Mouse (Mus musculus): ENCODE data around the gene Ttc9c.

The Ttc9c gene

DNA sequence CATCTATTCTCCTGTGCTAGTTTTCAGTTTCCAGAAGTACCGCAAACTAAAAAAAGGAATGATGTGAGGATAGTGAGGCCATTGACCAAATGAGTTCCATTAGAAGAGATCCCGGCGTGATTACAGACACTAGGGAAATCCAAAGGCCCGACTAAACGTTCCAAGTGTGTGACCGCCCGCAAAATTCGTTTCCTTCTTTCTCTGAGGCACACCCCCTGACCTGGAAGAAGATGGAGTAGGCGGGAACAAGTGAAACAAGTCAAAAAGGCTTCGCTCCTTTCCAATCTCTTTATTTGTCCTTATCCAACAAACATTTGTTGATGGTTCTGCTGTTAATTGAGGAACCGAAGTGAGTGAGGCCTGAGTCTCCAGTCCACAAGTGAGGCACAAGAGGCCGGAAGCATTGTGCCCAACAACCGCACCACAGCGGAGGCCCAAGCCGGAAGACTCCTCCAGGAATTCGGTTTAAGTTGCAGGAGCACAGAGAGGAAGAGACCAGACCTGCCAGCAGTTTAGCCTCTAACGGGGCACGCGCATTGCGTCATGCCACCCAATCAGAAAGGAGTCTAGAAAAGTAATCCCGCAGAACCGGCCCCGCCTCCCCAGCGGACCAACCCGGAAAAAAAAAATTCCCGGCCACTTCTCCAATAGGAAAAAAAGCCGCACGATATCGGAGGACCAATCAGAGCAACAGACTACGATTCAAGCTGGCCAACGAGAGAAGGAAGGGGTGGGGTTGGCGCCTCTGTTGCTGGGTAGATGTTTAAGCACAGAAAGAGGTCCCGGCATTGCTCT is at the start of gene Ttc9c:
TSS of gene Ttc9c (minus strand) at position 533 of the 795 bp plus-strand sequence.
- in situ Hi-C loops (cut with MboI, MseI), result loop anchor here in 1 of 2 experiments (5.0 to 10.0 kb wide), 2 partner anchors 78 to 1244 kb away; partner anchors contain the start of gene Ganab

DNA sequence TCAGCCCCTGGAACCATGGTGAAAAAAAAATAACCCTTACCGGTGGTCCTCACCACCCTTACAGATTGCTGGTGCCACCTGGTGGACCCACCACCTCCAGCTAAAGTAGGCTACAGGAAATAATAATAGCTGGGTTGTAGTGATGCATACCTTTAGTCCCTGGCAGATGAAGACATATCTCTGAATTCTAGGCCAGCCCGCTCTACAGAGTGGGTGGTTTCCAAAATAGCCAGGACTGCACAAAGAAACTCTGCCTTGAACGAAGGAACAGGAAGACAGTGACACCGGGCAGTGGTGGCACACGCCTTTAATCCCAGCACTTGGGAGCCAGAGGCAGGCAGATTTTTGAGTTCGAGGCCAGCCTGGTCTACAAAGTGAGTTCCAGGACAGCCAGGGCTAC is 45.1 kb upstream of the Ttc9c start:
- in situ Hi-C loops (cut with MboI, MseI), result loop anchor here in 1 of 2 experiments (25.0 kb wide), 1 partner anchor 277 kb away; the partner anchor contains the start of gene Slc22a8

DNA sequence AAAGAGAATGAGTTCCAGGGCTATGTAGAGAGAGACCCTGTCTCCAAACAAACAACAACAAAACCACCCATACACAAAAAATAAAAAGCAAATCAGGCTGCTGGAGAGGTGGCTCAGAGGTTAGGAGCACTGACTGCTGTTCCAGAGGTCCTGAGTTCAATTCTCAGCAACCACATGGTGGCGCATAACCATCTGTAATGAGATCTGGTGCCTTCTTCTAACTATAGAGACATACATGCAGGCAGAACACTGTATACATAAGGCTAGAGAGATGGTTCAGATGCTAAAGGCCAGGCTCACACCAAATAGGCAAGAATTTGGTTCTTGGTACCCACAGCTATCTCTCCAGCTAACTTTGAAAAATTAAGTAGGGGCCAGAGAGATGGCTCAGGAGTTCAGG is 39.9 kb upstream of the Ttc9c start:
- in situ Hi-C loops (cut with MboI, MseI), result loop anchor here (10.0 to 25.0 kb wide), 3 partner anchors 272 to 1526 kb away; partner anchors contain the start of genes Scgb2a2 (in 1 of the 2), Slc22a8 (in 1 of the 2) and Syt7 (in 1 of the 2)

DNA sequence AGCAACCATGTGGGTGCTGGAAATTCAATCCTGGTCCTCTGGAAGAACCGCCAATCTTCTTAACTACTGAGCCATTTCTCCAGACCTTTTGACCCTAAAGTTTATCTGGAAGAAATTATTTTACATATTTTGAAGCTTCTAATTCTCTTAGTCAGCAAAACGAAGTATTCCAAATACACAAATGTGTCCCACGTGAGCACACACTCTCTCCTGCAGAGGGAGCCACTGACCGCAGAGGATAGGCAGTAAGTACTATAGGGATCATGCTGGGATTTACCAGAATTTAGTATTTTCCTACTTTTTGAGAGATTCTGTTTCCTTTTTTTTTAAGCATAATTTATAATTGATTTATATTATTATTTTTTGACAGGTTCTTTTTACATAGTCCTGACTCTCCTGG is 38.6 kb upstream of the Ttc9c start:
- in situ Hi-C loops (cut with MboI, MseI), result loop anchor here (10.0 to 25.0 kb wide), 3 partner anchors 270 to 1527 kb away; partner anchors contain the start of genes Scgb2a2 (in 1 of the 2), Slc22a8 (in 1 of the 2) and Syt7 (in 1 of the 2)

DNA sequence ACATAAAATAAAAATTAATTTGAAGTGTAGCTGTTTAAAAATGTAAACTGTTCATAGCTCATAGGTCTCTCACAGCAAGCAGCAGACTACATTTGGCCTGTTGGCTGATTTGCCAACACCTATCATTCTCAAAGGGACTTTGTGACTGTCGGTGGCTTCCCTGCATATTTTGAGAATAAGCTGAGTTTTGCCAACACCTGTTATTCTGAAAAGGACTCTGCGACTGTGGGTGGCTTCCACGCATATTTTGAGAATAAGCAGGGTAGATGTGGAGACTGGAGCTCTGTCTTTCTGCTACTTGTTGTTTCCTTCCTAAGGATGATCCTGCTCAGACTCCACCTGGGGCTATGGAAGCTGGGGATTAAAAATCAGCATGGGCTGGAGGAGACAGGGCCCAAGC is 34.0 kb upstream of the Ttc9c start:
- in situ Hi-C loops (cut with MboI, MseI), result loop anchor here (10.0 to 25.0 kb wide), 3 partner anchors 266 to 1532 kb away; partner anchors contain the start of genes Scgb2a2 (in 1 of the 2), Slc22a8 (in 1 of the 2) and Syt7 (in 1 of the 2)

DNA sequence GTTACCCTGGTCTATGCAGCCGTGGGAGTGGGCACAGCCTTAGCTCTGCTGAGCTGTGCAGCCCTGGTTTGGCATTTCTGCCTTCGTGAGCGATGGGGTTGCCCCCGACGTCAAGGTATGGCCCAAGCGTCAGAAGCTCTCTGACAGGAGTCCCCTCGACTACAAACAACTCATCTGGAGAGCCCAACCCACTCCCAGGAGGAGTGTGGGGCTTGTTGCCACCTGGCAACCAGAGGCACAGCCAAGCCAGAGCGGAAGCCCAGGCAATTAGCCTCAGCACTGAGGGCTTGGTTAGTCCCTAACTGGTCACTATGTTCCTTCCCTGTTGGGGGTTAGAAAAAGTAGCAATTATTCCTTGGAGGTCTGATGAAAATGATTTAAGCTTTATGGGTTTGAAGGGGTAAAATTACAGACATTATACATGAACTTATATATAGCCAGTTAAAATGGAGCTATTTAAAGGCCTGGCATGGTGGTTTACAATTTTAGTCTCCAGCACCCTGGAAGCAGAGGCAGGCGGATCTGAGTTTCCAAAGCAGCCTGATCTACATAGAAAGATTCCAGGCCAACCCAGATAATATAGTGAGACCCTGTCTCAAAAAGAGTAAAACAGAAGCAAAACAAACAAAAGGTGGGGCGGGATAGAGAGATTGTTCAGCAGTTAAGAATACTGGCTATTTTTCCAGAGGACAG is 33.2 kb upstream of the Ttc9c start:
- in situ Hi-C loops (cut with MboI, MseI), result loop anchor here (10.0 to 25.0 kb wide), 3 partner anchors 265 to 1532 kb away; partner anchors contain the start of genes Scgb2a2 (in 1 of the 2), Slc22a8 (in 1 of the 2) and Syt7 (in 1 of the 2)

DNA sequence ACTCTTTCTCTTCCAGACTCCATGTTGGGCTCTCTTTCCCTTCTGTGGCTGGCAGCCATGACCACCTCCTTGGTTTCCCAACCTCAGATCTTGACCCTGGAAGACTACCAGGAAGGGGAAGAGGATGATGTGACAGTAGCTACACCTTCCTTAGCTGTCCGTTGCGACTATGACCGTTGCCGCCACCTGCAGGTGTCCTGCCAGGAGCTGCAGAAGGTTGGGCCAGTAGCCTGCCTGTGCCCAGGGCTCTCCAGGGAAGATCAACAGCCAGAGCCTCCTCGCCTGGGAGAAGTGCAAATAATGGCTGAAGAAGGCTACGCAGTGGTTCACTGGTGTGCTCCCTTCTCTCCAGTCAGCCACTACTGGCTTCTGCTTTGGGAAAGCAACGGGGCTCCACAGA is 32.5 kb upstream of the Ttc9c start:
- in situ Hi-C loops (cut with MboI, MseI), result loop anchor here (10.0 to 25.0 kb wide), 3 partner anchors 264 to 1533 kb away; partner anchors contain the start of genes Scgb2a2 (in 1 of the 2), Slc22a8 (in 1 of the 2) and Syt7 (in 1 of the 2)

DNA sequence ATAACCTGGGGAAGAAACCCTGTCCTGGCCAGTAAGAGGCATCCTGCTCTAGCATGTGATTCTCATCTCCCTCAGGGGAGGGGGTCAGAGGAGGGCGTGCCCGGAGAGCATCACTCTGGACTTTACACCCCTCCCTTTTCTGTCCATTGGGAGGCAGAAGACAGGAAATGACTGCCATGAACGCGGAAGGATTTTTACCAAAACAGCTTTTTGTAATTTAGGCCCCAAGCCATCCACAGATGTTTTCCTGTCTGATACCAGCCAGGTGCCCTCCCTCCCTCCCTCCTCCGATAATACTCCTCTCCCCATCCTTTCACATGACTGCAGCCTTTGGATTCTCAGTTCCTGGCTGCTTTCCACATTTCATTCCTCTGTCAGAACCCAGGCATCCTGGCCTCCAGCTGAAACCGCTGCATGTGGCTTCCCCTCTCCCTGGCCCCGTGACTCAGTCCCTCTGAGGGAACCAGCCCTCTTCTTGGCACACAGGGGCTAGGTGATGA is 31.3 kb upstream of the Ttc9c start, which contains the start of gene Lrrn4cl:
TSS of gene Lrrn4cl (plus strand) at position 367 of the 500 bp plus-strand sequence.
- in situ Hi-C loops (cut with MboI, MseI), result loop anchor here (10.0 to 25.0 kb wide), 3 partner anchors 263 to 1534 kb away; partner anchors contain the start of genes Scgb2a2 (in 1 of the 2), Slc22a8 (in 1 of the 2) and Syt7 (in 1 of the 2)

DNA sequence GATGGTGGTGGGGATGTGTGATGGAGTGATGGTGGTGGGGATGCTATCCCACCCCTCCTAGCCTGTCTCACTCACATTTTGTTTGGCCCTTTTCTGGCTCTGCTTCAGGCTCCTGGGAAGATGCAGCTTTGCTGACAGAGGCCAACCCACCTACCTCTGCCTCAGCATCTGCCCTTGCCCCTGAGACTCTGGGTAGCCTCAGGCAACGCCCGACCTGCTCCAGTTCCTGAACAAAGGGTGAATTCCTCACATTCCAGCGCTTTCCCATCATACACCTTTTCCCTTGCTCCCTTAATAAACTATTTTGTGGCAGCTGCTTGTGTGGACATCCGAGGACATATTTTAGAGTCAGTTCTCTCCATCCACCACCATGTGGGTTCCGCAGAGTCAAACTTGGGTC is 29.2 kb upstream of the Ttc9c start:
- in situ Hi-C loops (cut with MboI, MseI), result loop anchor here (5.0 to 25.0 kb wide), 3 partner anchors 249 to 1014 kb away; no protein-coding TSS in a partner anchor

DNA sequence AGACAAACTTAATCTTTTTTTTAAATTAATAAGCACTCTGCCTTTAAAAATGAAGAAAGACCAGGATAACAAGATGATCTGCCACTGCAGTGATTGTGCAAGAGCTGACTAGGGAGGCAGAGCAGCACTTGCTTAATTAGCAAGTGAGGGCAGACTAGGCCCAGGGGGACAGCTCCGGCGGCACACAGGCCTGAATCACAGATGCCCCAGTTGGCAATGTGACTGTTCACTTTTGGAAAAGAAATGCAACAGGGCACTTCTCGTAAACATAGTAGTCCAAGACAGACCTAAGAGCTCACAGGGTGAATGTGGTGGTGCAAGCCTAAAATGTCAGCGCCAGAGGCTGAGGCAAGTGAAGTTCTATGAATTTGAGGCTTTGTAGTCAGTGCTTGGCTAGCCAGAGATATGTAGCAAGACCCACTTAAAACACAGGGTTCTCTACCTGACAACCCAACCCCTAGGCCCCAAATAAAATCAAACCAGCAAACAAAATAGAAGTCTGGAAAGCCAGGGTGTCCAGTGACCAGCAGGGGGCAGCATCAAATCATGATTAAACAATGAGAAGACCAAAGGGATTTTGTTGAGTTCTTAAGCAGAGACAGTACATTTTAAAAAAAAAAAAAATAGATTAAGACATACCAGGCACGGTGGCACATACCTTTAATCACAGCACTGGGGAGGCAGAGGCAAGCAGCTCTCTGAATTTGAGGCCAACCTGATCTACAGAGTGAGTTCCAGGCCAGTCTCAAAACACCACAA is 25.4 kb upstream of the Ttc9c start:
- in situ Hi-C loops (cut with MboI, MseI), result loop anchor here (5.0 to 25.0 kb wide), 3 partner anchors 253 to 1018 kb away; no protein-coding TSS in a partner anchor

DNA sequence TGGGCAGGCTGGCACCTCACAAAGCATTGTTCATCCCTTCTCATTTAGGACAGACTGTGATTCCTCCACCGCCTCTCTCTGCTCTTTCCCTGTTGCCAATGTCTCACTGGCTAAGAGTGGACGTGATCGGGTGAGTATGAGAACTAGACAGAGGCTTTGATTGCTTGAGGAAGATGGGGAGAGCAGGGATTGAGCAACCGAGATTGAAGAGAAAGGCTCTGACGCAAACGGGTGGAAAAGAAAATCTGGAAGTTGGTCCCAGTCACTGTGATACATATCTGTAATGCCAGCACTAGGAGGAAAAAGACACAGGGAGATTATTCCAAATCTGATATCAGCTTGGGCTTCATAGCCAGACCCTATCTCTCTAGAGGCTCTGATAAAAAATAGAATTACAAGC is 23.8 kb upstream of the Ttc9c start:
- in situ Hi-C loops (cut with MboI, MseI), result loop anchor here in 1 of 2 experiments (25.0 kb wide), 1 partner anchor 1019 kb away; no protein-coding TSS in a partner anchor

DNA sequence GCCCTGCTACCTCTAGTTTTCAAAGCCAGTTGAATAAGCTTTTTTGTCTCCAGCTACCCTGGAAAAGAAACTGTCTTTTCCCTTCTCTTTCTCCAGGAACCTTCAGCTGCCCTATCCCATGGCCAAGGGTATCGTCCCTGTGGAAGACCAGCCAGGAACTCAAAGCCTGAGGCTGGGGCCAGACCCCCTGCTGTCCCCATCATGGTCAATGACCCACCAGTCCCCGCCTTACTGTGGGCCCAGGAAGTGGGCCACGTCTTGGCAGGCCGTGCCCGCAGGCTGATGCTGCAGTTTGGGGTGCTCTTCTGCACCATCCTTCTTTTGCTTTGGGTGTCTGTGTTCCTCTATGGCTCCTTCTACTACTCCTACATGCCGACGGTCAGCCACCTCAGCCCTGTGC is 21.9 kb upstream of the Ttc9c start:
- in situ Hi-C loops (cut with MboI, MseI), result loop anchor here in 1 of 2 experiments (25.0 kb wide), 1 partner anchor 1021 kb away; no protein-coding TSS in a partner anchor

DNA sequence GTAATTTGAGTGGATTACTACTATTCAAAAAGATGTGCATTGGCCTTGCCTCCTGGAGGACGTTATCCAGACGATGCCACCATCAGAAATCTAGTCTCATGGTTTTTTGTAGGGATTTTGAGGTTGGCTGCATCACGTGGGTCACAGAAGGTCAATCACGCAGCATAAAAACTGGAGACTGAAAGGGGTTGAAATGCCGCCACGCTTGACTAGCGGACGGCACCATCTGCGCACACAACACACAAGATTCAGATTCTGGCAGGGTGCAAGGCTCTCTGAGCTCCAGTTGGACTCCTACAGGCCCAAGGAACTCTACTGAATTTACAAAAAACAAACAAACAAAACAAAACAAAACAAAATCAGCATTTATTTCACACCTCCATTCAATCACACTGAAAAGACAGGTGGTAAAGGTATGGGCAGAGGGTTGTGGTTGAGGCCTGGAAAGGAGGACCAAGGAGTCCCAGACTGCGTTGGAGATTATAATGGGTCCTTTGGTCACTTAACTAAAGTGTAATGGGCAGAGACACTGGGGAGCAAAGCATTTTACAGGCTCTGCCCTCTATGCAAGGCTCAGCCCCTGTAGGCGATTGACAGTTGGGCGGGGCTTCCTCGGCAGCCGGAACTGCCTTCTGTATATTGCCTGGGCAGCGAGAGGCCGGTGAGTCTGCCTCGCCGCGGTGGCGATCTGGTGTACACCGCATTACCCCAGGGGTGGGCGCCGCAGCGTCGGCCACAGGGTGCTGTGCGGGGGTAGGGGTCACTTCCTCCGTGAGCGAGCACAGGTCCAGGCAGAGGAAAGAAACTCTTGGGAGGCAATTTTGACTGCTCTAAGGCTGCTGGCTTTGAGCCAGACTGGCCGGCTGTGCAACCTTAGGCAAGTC is 21.0 kb upstream of the Ttc9c start:
- in situ Hi-C loops (cut with MboI, MseI), result loop anchor here in 1 of 2 experiments (5.0 to 25.0 kb wide), 2 partner anchors 32 to 1022 kb away; partner anchors contain the start of gene Ubxn1

DNA sequence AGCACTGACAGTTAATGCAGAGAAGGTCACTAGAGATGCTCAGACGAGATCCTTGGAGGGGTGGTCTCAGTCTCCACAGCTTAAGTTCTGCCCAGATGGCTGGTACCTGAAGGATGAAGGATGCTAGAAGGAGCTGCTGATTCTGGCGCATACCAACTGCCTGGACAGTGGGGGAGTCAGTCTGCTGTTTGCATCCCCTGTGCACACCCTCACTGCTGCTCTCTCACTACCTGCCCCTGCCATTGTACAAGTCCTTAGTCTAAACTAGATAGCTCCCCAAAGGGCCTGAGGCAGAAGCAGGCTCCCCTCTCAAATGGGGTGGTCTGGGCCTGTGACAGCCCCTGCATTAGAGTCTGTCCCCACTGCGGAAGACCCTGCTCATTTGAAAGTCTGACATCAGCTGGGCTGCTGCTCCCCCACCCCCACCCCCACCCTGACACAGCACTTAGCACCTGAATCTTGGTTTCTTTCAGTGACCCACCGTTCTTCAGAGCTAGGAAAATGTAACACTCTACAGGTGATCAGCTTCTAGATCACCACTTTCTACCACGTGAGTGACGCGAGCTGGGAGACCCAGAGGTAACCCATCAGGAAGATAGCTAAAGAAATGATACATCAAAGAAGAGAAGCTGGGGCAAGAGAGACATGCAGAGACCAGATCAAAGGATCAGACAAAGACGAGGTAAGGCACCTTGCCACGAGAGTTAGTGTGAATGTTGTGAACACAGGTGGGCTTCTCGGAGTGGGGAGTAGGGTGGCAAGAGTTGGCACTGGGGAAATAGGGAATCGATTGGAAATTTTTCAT is 20.2 kb upstream of the Ttc9c start, which contains the start of gene Gng3:
TSS of gene Gng3 (minus strand) at position 92 of the 805 bp plus-strand sequence.
- in situ Hi-C loops (cut with MboI, MseI), result loop anchor here in 1 of 2 experiments (5.0 to 25.0 kb wide), 2 partner anchors 33 to 1023 kb away; partner anchors contain the start of gene Ubxn1

DNA sequence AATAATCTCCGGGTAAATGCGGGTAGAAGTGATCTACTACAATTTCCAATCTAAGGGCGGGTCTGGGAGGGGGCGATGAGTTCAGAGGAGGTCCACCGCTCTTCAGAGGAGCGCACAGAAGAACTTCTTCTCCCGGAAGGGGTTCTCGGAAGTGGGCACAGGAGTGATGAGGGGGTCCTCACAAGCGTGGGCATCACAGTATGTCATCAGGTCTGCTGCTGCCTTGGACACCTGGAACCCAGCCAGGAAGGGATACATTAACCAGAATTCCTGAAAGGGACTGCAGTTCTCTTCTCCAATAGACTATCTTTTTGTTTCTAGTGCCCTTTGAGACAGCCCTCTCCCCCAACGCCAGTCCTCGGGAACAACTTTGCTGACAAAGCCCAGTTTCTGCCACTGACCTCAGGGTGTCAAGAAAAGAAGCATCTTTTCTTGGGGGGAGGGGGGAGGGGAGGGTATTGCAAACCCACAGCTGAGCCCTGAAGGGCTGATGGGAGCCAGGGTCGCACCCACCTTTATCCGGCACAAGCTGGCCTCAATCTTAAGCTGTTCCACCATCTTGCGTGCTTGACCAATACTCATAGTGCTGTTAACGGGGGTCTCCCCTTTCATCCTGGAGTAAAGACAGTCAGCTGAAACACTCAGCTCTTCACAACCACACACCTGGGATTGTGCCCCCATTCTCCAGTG is 19.1 kb upstream of the Ttc9c start:
- in situ Hi-C loops (cut with MboI, MseI), result loop anchor here in 1 of 2 experiments (5.0 to 25.0 kb wide), 2 partner anchors 34 to 1024 kb away; partner anchors contain the start of gene Ubxn1

DNA sequence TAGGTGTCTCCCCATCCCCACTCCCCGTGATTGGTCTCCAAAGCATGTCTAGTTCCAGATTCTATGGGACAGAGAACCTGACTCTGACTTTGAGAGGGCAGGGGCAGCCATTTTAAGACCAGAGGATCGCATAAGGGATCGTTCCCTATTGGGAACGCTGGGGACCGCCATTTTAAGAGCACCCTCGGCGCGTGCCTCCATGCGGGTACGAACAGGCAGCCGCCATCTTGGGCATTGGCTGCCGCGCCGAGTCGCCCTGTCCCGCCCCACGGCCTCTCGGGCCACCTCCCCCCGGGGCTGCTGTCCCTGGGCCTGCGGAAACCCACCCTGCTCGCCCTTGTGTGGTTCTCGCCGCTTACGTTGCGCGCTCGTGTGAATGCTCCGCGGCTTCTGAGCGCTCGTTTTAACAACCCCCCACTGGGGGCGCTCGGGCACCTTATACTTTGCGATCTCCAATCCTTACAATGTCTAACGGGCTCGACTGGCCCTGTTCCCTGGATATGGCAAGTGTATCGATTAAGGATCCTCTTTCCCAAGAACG is 18.2 kb upstream of the Ttc9c start, which contains the start of gene Bscl2:
TSS of gene Bscl2 (plus strand) at position 217 of the 541 bp plus-strand sequence.
- in situ Hi-C loops (cut with MboI, MseI), result loop anchor here in 1 of 2 experiments (5.0 to 25.0 kb wide), 2 partner anchors 35 to 1025 kb away; partner anchors contain the start of gene Ubxn1

DNA sequence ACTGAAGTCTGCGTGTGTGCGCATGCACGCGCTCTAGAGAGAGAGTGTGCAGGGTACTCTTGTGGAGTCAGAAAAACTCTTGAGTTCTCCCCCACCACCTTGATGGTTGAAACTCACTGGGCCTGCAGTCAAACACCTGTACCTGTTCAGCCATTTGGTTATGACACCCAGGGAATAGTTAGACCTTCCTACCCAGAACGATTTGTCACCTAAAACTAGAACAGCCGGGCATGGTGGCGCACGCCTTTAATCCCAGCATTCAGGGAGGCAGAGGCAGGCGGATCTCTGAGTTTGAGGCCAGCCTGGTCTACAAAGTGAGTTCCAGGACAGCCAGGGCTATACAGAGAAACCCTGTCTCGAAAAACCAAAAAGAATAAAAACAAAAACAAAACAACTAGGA is 17.2 kb upstream of the Ttc9c start:
- in situ Hi-C loops (cut with MboI, MseI), result loop anchor here in 1 of 2 experiments (5.0 to 25.0 kb wide), 2 partner anchors 36 to 1026 kb away; partner anchors contain the start of gene Ubxn1
